Mouse (Mus musculus): Measurements from ENCODE around the gene Efna4. TPM values are rescaled to one million over a fixed set of nuclear protein-coding genes. Genes with fewer than 3 reads are reported as not detected.
A peak's percentile ranks its signal among the peaks of the same experiment; 100 is the strongest.

The Efna4 gene
- polyA plus RNA-seq, 1 experiment, result 1.1 TPM

GRCm38 (mm10) chr3:89373581-89374231 lies 35.9 kb upstream of the Efna4 start:
- TF ChIP-seq POLR2A (IDR thresholded peaks at IDR 0.05; ENCODE audit: control insufficient read depth, low read depth, low read length) (no peak), CTCF (IDR thresholded peaks at IDR 0.05; ENCODE audit: control insufficient read depth, insufficient read depth, insufficient replicate concordance, low read depth, low read length) (no peak)
- Histone ChIP-seq H3K27me3 (ENCODE audit: control insufficient read depth, insufficient read depth, low read length) (no peaks in the 10 kb centered on the region), H3K36me3 (ENCODE audit: control insufficient read depth, insufficient read depth, low read length) (no peaks in the 10 kb centered on the region), H3K4me1 (ENCODE audit: control insufficient read depth, insufficient read depth, low read length) (peaks cover 10% of the 10 kb centered on the region), H3K4me3 (ENCODE audit: control insufficient read depth, low read depth, low read length) (no peak overlapping the region), H3K27ac (ENCODE audit: control insufficient read depth, insufficient read depth, low read depth, low read length) (no peak overlapping the region)

GRCm38 (mm10) chr3:89367338-89367737 lies 29.5 kb upstream of the Efna4 start:
- no peak for TF ChIP-seq POLR2A (IDR thresholded peaks at IDR 0.05; ENCODE audit: control insufficient read depth, low read depth, low read length)
- no peak for TF ChIP-seq CTCF (IDR thresholded peaks at IDR 0.05; ENCODE audit: control insufficient read depth, insufficient read depth, insufficient replicate concordance, low read depth, low read length)
- H3K27ac ChIP-seq (ENCODE audit: control insufficient read depth, insufficient read depth, low read depth, low read length), result no peak overlapping the region
- H3K4me3 ChIP-seq (ENCODE audit: control insufficient read depth, low read depth, low read length), result peak overlapping the region; percentile 74
- peaks cover 5% of the 10 kb centered on the region for H3K4me1 ChIP-seq (ENCODE audit: control insufficient read depth, insufficient read depth, low read length)
- no peaks in the 10 kb centered on the region for H3K36me3 ChIP-seq (ENCODE audit: control insufficient read depth, insufficient read depth, low read length)
- no peaks in the 10 kb centered on the region for H3K27me3 ChIP-seq (ENCODE audit: control insufficient read depth, insufficient read depth, low read length)

- no peak for TF ChIP-seq POLR2A (IDR thresholded peaks at IDR 0.05; ENCODE audit: control insufficient read depth, low read depth, low read length)
- TF ChIP-seq CTCF (IDR thresholded peaks at IDR 0.05; ENCODE audit: control insufficient read depth, insufficient read depth, insufficient replicate concordance, low read depth, low read length), result no peak
- H3K27ac ChIP-seq (ENCODE audit: control insufficient read depth, insufficient read depth, low read depth, low read length), result no peak overlapping the region
These were observed 27.9 kb upstream of the Efna4 start for GRCm38 (mm10) chr3:89365486-89366414.

GRCm38 (mm10) chr3:89365153-89365485 lies 27.3 kb upstream of the Efna4 start, which contains the start of gene Dcst1:
Gene Dcst1, minus strand, starts transcription at chr3:89365253.
- H3K27ac ChIP-seq (ENCODE audit: control insufficient read depth, insufficient read depth, low read depth, low read length), result no peak within 1 kb of the TSS
- peaks cover 5% of the 10 kb centered on the region for H3K4me1 ChIP-seq (ENCODE audit: control insufficient read depth, insufficient read depth, low read length)
- no peaks in the 10 kb centered on the region for H3K36me3 ChIP-seq (ENCODE audit: control insufficient read depth, insufficient read depth, low read length)
- peak within 1 kb of the TSS; percentile 74 for H3K4me3 ChIP-seq (ENCODE audit: control insufficient read depth, low read depth, low read length)
- no peaks in the 10 kb centered on the region for H3K27me3 ChIP-seq (ENCODE audit: control insufficient read depth, insufficient read depth, low read length)
- TF ChIP-seq POLR2A (IDR thresholded peaks at IDR 0.05; ENCODE audit: control insufficient read depth, low read depth, low read length), result peak; percentile 40; the same call in 1 of the 2 replicates
- no peak for TF ChIP-seq CTCF (IDR thresholded peaks at IDR 0.05; ENCODE audit: control insufficient read depth, insufficient read depth, insufficient replicate concordance, low read depth, low read length)

More at GRCm38 (mm10) chr3:89365486-89366414, 27.9 kb upstream of the Efna4 start:
- Histone ChIP-seq H3K4me3 (ENCODE audit: control insufficient read depth, low read depth, low read length) (peak overlapping the region; percentile 74), H3K4me1 (ENCODE audit: control insufficient read depth, insufficient read depth, low read length) (peaks cover 5% of the 10 kb centered on the region), H3K36me3 (ENCODE audit: control insufficient read depth, insufficient read depth, low read length) (no peaks in the 10 kb centered on the region), H3K27me3 (ENCODE audit: control insufficient read depth, insufficient read depth, low read length) (no peaks in the 10 kb centered on the region)

- Histone ChIP-seq H3K4me1 (ENCODE audit: control insufficient read depth, insufficient read depth, low read length) (peaks cover 5% of the 10 kb centered on the region), H3K27me3 (ENCODE audit: control insufficient read depth, insufficient read depth, low read length) (no peaks in the 10 kb centered on the region), H3K4me3 (ENCODE audit: control insufficient read depth, low read depth, low read length) (peak overlapping the region; percentile 72), H3K27ac (ENCODE audit: control insufficient read depth, insufficient read depth, low read depth, low read length) (no peak overlapping the region), H3K36me3 (ENCODE audit: control insufficient read depth, insufficient read depth, low read length) (no peaks in the 10 kb centered on the region)
- TF ChIP-seq CTCF (IDR thresholded peaks at IDR 0.05; ENCODE audit: control insufficient read depth, insufficient read depth, insufficient replicate concordance, low read depth, low read length) (no peak), POLR2A (IDR thresholded peaks at IDR 0.05; ENCODE audit: control insufficient read depth, low read depth, low read length) (no peak)
These were observed 26.8 kb upstream of the Efna4 start for GRCm38 (mm10) chr3:89364631-89365030.

- TF ChIP-seq CTCF (IDR thresholded peaks at IDR 0.05; ENCODE audit: control insufficient read depth, insufficient read depth, insufficient replicate concordance, low read depth, low read length) (no peak), POLR2A (IDR thresholded peaks at IDR 0.05; ENCODE audit: control insufficient read depth, low read depth, low read length) (no peak)
- Histone ChIP-seq H3K4me3 (ENCODE audit: control insufficient read depth, low read depth, low read length) (no peak within 1 kb of the TSS; the same call in 1 of the 2 replicates), H3K27me3 (ENCODE audit: control insufficient read depth, insufficient read depth, low read length) (no peaks in the 10 kb centered on the region), H3K36me3 (ENCODE audit: control insufficient read depth, insufficient read depth, low read length) (no peaks in the 10 kb centered on the region), H3K27ac (ENCODE audit: control insufficient read depth, insufficient read depth, low read depth, low read length) (no peak within 1 kb of the TSS), H3K4me1 (ENCODE audit: control insufficient read depth, insufficient read depth, low read length) (peaks cover 2% of the 10 kb centered on the region)
These were observed 23.8 kb upstream of the Efna4 start, which contains the start of gene Dcst2 for GRCm38 (mm10) chr3:89361675-89362074. Gene Dcst2, plus strand, starts transcription at chr3:89361975.

GRCm38 (mm10) chr3:89360237-89360636 lies 22.4 kb upstream of the Efna4 start:
- H3K4me1 ChIP-seq (ENCODE audit: control insufficient read depth, insufficient read depth, low read length), result peaks cover under 1% of the 10 kb centered on the region
- TF ChIP-seq CTCF (IDR thresholded peaks at IDR 0.05; ENCODE audit: control insufficient read depth, insufficient read depth, insufficient replicate concordance, low read depth, low read length), result no peak
- TF ChIP-seq POLR2A (IDR thresholded peaks at IDR 0.05; ENCODE audit: control insufficient read depth, low read depth, low read length), result no peak
- no peaks in the 10 kb centered on the region for H3K36me3 ChIP-seq (ENCODE audit: control insufficient read depth, insufficient read depth, low read length)
- H3K27me3 ChIP-seq (ENCODE audit: control insufficient read depth, insufficient read depth, low read length), result no peaks in the 10 kb centered on the region
- no peak overlapping the region for H3K4me3 ChIP-seq (ENCODE audit: control insufficient read depth, low read depth, low read length)
- no peak overlapping the region for H3K27ac ChIP-seq (ENCODE audit: control insufficient read depth, insufficient read depth, low read depth, low read length)

All from testis, adult 2 months (tissue).